Mouse (Mus musculus): ENCODE results near the gene Frrs1l.
A peak's percentile ranks its signal among the peaks of the same experiment; 100 is the strongest.

DNA sequence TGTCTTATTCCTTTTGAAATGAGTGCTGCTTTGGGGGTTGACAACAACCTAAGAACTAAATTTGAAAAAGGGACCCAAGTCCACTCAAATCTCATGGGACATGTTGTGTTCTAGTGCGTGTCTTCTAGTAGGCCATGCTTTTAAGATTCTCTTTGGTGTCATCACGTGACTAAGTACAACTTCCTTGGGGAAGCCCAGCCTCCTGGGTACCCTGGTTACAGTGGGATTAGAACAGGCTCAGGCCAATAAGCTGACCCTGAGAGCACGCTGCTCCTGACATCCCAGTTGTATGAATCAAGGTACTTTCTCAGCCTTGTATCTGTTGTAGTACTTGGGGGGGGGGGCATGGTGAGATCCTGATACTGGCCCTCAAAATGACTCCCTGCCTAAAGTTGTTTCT lies 38.5 kb downstream of the Frrs1l start:
- TF ChIP-seq MEF2A (IDR thresholded peaks at IDR 0.05; ENCODE audit: borderline replicate concordance, low read depth, low read length) = no peak
- TF ChIP-seq POLR2A (IDR thresholded peaks at IDR 0.05; ENCODE audit: low read depth, low read length) = no peak
- TF ChIP-seq CTCF (conservative IDR thresholded peaks at IDR 0.05 in 1 of 2, IDR thresholded peaks at IDR 0.05 in 1 of 2; ENCODE audit: low read depth in 2 of 2, low read length in 2 of 2) = no peak
- no peak for TF ChIP-seq KAT2A (IDR thresholded peaks at IDR 0.05; ENCODE audit: insufficient replicate concordance, low read length)
- TF ChIP-seq MXI1 (IDR thresholded peaks at IDR 0.05; ENCODE audit: low read depth, low read length) = no peak
- TF ChIP-seq ZNF384 (IDR thresholded peaks at IDR 0.05; ENCODE audit: low read depth, low read length) = no peak
- TF ChIP-seq POLR2AphosphoS2 (IDR thresholded peaks at IDR 0.05; ENCODE audit: low read depth, low read length) = no peak
- TF ChIP-seq BHLHE40 (IDR thresholded peaks at IDR 0.05; ENCODE audit: low read depth, low read length) = 0 out of 2 replicates have a peak, but pooled peaks have one; percentile 15
- no peak for TF ChIP-seq NRF1 (IDR thresholded peaks at IDR 0.05; ENCODE audit: low read depth, low read length)
- TF ChIP-seq TCF12 (IDR thresholded peaks at IDR 0.05; ENCODE audit: low read depth, low read length) = no peak
- TF ChIP-seq E2F4 (IDR thresholded peaks at IDR 0.05; ENCODE audit: insufficient replicate concordance, low read depth, low read length) = no peak
